Comparison of ENCODE assay signal across 10 mouse cellular contexts in the genomic region with DNA sequence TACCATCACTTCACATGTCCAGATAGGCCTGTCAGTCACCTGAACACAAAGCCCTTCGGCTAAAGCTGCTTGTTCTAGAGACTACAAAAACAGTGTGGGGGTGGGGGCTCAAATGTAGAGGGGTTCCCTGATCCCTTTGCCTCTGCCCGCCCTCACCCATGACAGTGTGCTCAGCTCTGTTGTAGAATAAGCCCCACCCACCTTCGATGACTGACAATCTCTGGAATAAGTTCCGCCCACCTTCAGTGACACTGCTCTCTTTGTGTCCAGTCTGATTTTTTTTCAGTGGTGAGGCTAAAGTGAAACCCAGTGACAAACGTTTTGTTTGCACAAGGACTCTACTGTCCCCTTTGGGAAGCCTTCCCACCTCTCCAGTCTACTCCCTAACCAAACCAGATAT. TPM values are rescaled to one million over a fixed set of nuclear protein-coding genes. Genes with fewer than 3 reads are reported as not detected.
DNase-seq lines count a peak whose midpoint lies in the region; ATAC-seq lines count a peak whose summit lies in the region.
"Had no signal": no experiment of that assay in that cellular context is flagged by ENCODE, and none has a peak within 500 bp of the region (broad histone marks: within the 10 kb centered on the region; RNA-seq: fewer than 3 reads in every experiment).

No protein-coding gene starts in this region.

- no peaks in the 10 kb centered on the region for H3K9me3 ChIP-seq in forebrain, embryonic 13.5 days (replicated peaks)
- no peaks in the 10 kb centered on the region for H3K9me3 ChIP-seq in midbrain, embryonic 15.5 days
- H3K9me3 ChIP-seq: heart, embryonic 15.5 days had no signal

- 45% methylated on average over 5 of the region's 5 CpGs for WGBS in forebrain, embryonic 13.5 days
- WGBS in midbrain, embryonic 15.5 days: 43% methylated on average over 5 of the region's 5 CpGs

- no peaks in the 10 kb centered on the region for H3K27me3 ChIP-seq in forebrain, embryonic 13.5 days
- no peaks in the 10 kb centered on the region for H3K27me3 ChIP-seq in midbrain, embryonic 15.5 days (replicated peaks)
- H3K27me3 ChIP-seq: heart, embryonic 15.5 days had no signal

- H3K4me1 ChIP-seq in forebrain, embryonic 13.5 days: peaks cover 46% of the 10 kb centered on the region
- peaks cover 42% of the 10 kb centered on the region for H3K4me1 ChIP-seq in midbrain, embryonic 15.5 days

- H3K4me2 ChIP-seq in forebrain, embryonic 13.5 days: no peak overlapping the region
- no peak overlapping the region for H3K4me2 ChIP-seq in midbrain, embryonic 15.5 days
- H3K4me2 ChIP-seq: heart, embryonic 15.5 days had no signal

- DNase-seq in layer of hippocampus, adult 11-12 months (ENCODE audit: low spot score): peak; percentile 72
- DNase-seq in layer of hippocampus, postnatal 25 days (ENCODE audit: extremely low spot score in 1 of 2, low spot score in 1 of 2): no peak
- DNase-seq in brain, adult 2 months (ENCODE audit: low read depth, low spot score): peak; percentile 91
- DNase-seq in ovary, postnatal 14 days (ENCODE audit: low spot score): no peak
- no peak for DNase-seq in frontal cortex, postnatal 25 days (ENCODE audit: low spot score in 2 of 2)
- DNase-seq: lung, postnatal 4 days; right cerebral cortex, postnatal 4 days had no signal

- 0 out of 2 replicates have a peak, but pooled peaks have one; percentile 31 for ATAC-seq in forebrain, embryonic 13.5 days
- no peak for ATAC-seq in midbrain, embryonic 15.5 days (replicated peaks)

- H3K36me3 ChIP-seq in forebrain, embryonic 13.5 days (ENCODE audit: poor library complexity, severe bottlenecking): no peaks in the 10 kb centered on the region
- H3K36me3 ChIP-seq in midbrain, embryonic 15.5 days (replicated peaks): no peaks in the 10 kb centered on the region
- H3K36me3 ChIP-seq: heart, embryonic 15.5 days had no signal

- H3K4me3 ChIP-seq in forebrain, embryonic 13.5 days: no peak overlapping the region
- H3K4me3 ChIP-seq in midbrain, embryonic 15.5 days: no peak overlapping the region
- H3K4me3 ChIP-seq: heart, embryonic 15.5 days had no signal

- no peak overlapping the region for H3K9ac ChIP-seq in forebrain, embryonic 13.5 days
- no peak overlapping the region for H3K9ac ChIP-seq in midbrain, embryonic 15.5 days
- H3K9ac ChIP-seq: heart, embryonic 15.5 days had no signal

- peak overlapping the region; percentile 28 for H3K27ac ChIP-seq in forebrain, embryonic 13.5 days
- peak overlapping the region; percentile 78 for H3K27ac ChIP-seq in midbrain, embryonic 15.5 days
- H3K27ac ChIP-seq: heart, embryonic 15.5 days had no signal

RNA-seq across cellular contexts. Expression of a gene that starts 26.1 kb away (rescaled TPM):
- total RNA-seq in layer of hippocampus, postnatal 25 days (2021): 10 to 100 TPM; 48.6 to 51.2 TPM
- polyA plus RNA-seq in forebrain, embryonic 13.5 days (2015; fragmentation: Nextera tagmentation; extraction: Ambion mirVana): 4.3 and 4.8 TPM in 2 replicates
- 17.8 and 20.4 TPM in 2 replicates for polyA plus RNA-seq in midbrain, embryonic 15.5 days (2015; fragmentation: Nextera tagmentation; extraction: Ambion mirVana)

Comparison
In these comparisons a context has a peak if more than half of its experiments do, and no peak if none do; other contexts are left out.
1. DNase-seq: peak in layer of hippocampus, adult 11-12 months (single experiment) and brain, adult 2 months (single experiment); none in layer of hippocampus, postnatal 25 days (0 of 2), ovary, postnatal 14 days (single experiment) and frontal cortex, postnatal 25 days (0 of 2).